Mouse (Mus musculus) spleen, postnatal 4 days (tissue): Measurements from ENCODE around the gene Actg2.

ENCODE experiments used
- DNase-seq, 2 experiments: peaks; one replicate each; pipeline ENCODE4 v3.0.0; 2022; ENCODE audit warnings: low spot score in 2 of 2

The Actg2 gene

GRCm38 (mm10) chr6:83479193-83479592 lies 56.9 kb downstream of the Actg2 start:
- no peak for DNase-seq

- no peak for DNase-seq
Measured at GRCm38 (mm10) chr6:83478628-83479027, 57.4 kb downstream of the Actg2 start.

- DNase-seq = no peak
Measured at GRCm38 (mm10) chr6:83478217-83478616, 57.8 kb downstream of the Actg2 start.

- no peak for DNase-seq
Measured at GRCm38 (mm10) chr6:83475431-83475830, 60.6 kb downstream of the Actg2 start.

GRCm38 (mm10) chr6:83473240-83473639 lies 62.8 kb downstream of the Actg2 start:
- no peak for DNase-seq

- no peak for DNase-seq
Measured at GRCm38 (mm10) chr6:83471739-83472138, 64.3 kb downstream of the Actg2 start.

GRCm38 (mm10) chr6:83464011-83464410 lies 72.1 kb downstream of the Actg2 start:
- DNase-seq = no peak
